Mouse (Mus musculus): Measurements from ENCODE around the gene Pdcd6. TPM values are rescaled to one million over a fixed set of nuclear protein-coding genes. Genes with fewer than 3 reads are reported as not detected.

Gene Pdcd6
- total and polyA plus RNA-seq, 3 experiments: 40.2 to 51.0 (median 43.5) TPM

GRCm38 (mm10) chr13:74301607-74301984, 15.8 kb downstream of the Pdcd6 start:
- Histone ChIP-seq H3K9ac (ENCODE audit: low read depth, low read length) (no peak overlapping the region), H3K4me1 (ENCODE audit: control insufficient read depth, insufficient read depth, low read length) (no peaks in the 10 kb centered on the region), H3K27me3 (ENCODE audit: control insufficient read depth, insufficient read depth, low read length) (no peaks in the 10 kb centered on the region), H3K79me2 (replicated peaks; ENCODE audit: control insufficient read depth, insufficient read depth, low read length) (no peaks in the 10 kb centered on the region), H3K4me3 (no peak overlapping the region), H3K36me3 (ENCODE audit: control insufficient read depth, insufficient read depth, low read length) (no peaks in the 10 kb centered on the region), H3K27ac (no peak overlapping the region)
- DNase-seq: no peak
- intact Hi-C loops (cut with DNase I): loop anchor here (1.0 to 10.0 kb wide), 6 partner anchors 94 to 587 kb away; partner anchors contain the start of gene Exoc3
- no peak for TF ChIP-seq POLR2A (IDR thresholded peaks at IDR 0.05; ENCODE audit: insufficient read depth, low read depth, low read length)
- no peak for TF ChIP-seq EP300 (IDR thresholded peaks at IDR 0.05; ENCODE audit: insufficient read depth, low read depth, low read length)
- TF ChIP-seq CTCF (IDR thresholded peaks at IDR 0.05): no peak
- 64% methylated on average over 6 of the region's 6 CpGs for WGBS

- DNase-seq: peak; percentile 58 to 78
- no peak for TF ChIP-seq POLR2A (IDR thresholded peaks at IDR 0.05; ENCODE audit: insufficient read depth, low read depth, low read length)
- TF ChIP-seq EP300 (IDR thresholded peaks at IDR 0.05; ENCODE audit: insufficient read depth, low read depth, low read length): peak; percentile 88
- TF ChIP-seq CTCF (IDR thresholded peaks at IDR 0.05): peak; percentile 95
- intact Hi-C loops (cut with DNase I): loop anchor here (1.0 to 10.0 kb wide), 6 partner anchors 94 to 586 kb away; partner anchors contain the start of gene Exoc3
- no peak overlapping the region for H3K27ac ChIP-seq
- no peak overlapping the region for H3K9ac ChIP-seq (ENCODE audit: low read depth, low read length)
- no peaks in the 10 kb centered on the region for H3K79me2 ChIP-seq (replicated peaks; ENCODE audit: control insufficient read depth, insufficient read depth, low read length)
- no peaks in the 10 kb centered on the region for H3K36me3 ChIP-seq (ENCODE audit: control insufficient read depth, insufficient read depth, low read length)
- H3K27me3 ChIP-seq (ENCODE audit: control insufficient read depth, insufficient read depth, low read length): no peaks in the 10 kb centered on the region
- no peak overlapping the region for H3K4me3 ChIP-seq
- WGBS: 27% methylated on average over 4 of the region's 4 CpGs
- no peaks in the 10 kb centered on the region for H3K4me1 ChIP-seq (ENCODE audit: control insufficient read depth, insufficient read depth, low read length)
These were observed 16.3 kb downstream of the Pdcd6 start for GRCm38 (mm10) chr13:74300925-74301606.

GRCm38 (mm10) chr13:74296376-74296775, 21.0 kb downstream of the Pdcd6 start:
- Histone ChIP-seq H3K4me1 (ENCODE audit: control insufficient read depth, insufficient read depth, low read length) (no peaks in the 10 kb centered on the region), H3K79me2 (replicated peaks; ENCODE audit: control insufficient read depth, insufficient read depth, low read length) (no peaks in the 10 kb centered on the region), H3K27ac (no peak overlapping the region), H3K9ac (ENCODE audit: low read depth, low read length) (no peak overlapping the region), H3K36me3 (ENCODE audit: control insufficient read depth, insufficient read depth, low read length) (no peaks in the 10 kb centered on the region), H3K4me3 (no peak overlapping the region), H3K27me3 (ENCODE audit: control insufficient read depth, insufficient read depth, low read length) (no peaks in the 10 kb centered on the region)
- 61% methylated on average over 7 of the region's 7 CpGs for WGBS
- TF ChIP-seq CTCF (IDR thresholded peaks at IDR 0.05): no peak
- TF ChIP-seq EP300 (IDR thresholded peaks at IDR 0.05; ENCODE audit: insufficient read depth, low read depth, low read length): no peak
- no peak for TF ChIP-seq POLR2A (IDR thresholded peaks at IDR 0.05; ENCODE audit: insufficient read depth, low read depth, low read length)
- intact Hi-C loops (cut with DNase I): loop anchor here (5.0 kb wide), 1 partner anchor 49 kb away; no protein-coding TSS in a partner anchor
- DNase-seq: no peak

DNA sequence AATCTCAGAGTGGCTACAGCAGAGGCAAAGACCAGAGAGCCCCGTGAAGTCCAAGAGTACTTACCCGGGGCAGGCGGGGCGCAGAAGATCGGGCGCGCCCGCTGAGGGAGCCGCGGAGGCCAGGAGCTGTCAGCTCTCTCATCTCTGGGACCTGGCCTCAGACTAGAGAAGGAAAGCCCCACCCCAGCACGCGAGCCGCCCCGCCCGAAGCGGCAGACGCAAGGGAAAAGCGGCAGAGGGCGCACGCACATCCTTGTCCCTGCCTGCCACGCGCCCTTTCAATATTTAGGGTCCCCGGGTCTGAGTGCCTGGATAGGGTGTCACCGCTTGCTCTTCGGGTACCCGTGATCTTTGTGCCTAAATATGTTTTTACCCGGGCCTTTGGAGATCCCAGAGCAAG, 25.2 kb downstream of the Pdcd6 start, which contains the start of gene Ahrr:
TSS of gene Ahrr (minus strand) at position 165 of the 400 bp plus-strand sequence.
- no peak within 1 kb of the TSS for H3K4me3 ChIP-seq
- TF ChIP-seq POLR2A (IDR thresholded peaks at IDR 0.05; ENCODE audit: insufficient read depth, low read depth, low read length) (no peak), CTCF (IDR thresholded peaks at IDR 0.05) (peak; percentile 71)
- peak; percentile 55 to 67 for DNase-seq
- no peaks in the 10 kb centered on the region for H3K79me2 ChIP-seq (replicated peaks; ENCODE audit: control insufficient read depth, insufficient read depth, low read length)
- H3K4me1 ChIP-seq (ENCODE audit: control insufficient read depth, insufficient read depth, low read length): no peaks in the 10 kb centered on the region
- H3K27ac ChIP-seq: no peak within 1 kb of the TSS
- intact Hi-C loops (cut with DNase I): no loop called here
- H3K36me3 ChIP-seq (ENCODE audit: control insufficient read depth, insufficient read depth, low read length): no peaks in the 10 kb centered on the region
- H3K27me3 ChIP-seq (ENCODE audit: control insufficient read depth, insufficient read depth, low read length): no peaks in the 10 kb centered on the region
- WGBS: 2% methylated on average over 27 of the region's 27 CpGs
- H3K9ac ChIP-seq (ENCODE audit: low read depth, low read length): no peak within 1 kb of the TSS

DNA sequence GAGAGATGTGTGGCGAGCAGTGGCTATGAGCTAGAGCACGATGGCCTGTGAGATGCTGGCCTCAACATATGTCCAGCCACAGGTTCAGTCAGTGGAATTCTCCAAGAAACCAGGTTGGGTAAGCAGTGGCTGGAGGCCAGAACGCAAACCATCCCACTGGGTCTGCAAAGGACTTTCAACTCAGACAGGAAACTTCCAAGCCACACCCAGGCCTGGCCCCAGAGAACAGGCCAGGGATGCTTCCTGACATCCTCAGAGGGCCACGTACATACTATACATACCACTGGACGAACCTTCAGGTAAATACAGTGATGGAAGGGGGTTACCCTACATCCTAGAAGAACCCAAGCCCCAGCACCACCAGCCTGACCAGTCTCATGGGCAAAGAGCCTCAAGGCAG, 27.7 kb downstream of the Pdcd6 start:
- H3K36me3 ChIP-seq (ENCODE audit: control insufficient read depth, insufficient read depth, low read length): no peaks in the 10 kb centered on the region
- H3K4me3 ChIP-seq: no peak overlapping the region
- WGBS: 66% methylated on average over 5 of the region's 5 CpGs
- DNase-seq: no peak
- H3K27ac ChIP-seq: no peak overlapping the region
- no peak overlapping the region for H3K9ac ChIP-seq (ENCODE audit: low read depth, low read length)
- no peak for TF ChIP-seq EP300 (IDR thresholded peaks at IDR 0.05; ENCODE audit: insufficient read depth, low read depth, low read length)
- TF ChIP-seq POLR2A (IDR thresholded peaks at IDR 0.05; ENCODE audit: insufficient read depth, low read depth, low read length): no peak
- TF ChIP-seq CTCF (IDR thresholded peaks at IDR 0.05): no peak
- no peaks in the 10 kb centered on the region for H3K4me1 ChIP-seq (ENCODE audit: control insufficient read depth, insufficient read depth, low read length)
- no peaks in the 10 kb centered on the region for H3K27me3 ChIP-seq (ENCODE audit: control insufficient read depth, insufficient read depth, low read length)
- intact Hi-C loops (cut with DNase I): no loop called here
- no peaks in the 10 kb centered on the region for H3K79me2 ChIP-seq (replicated peaks; ENCODE audit: control insufficient read depth, insufficient read depth, low read length)

GRCm38 (mm10) chr13:74282299-74282698, 35.1 kb downstream of the Pdcd6 start:
- H3K4me1 ChIP-seq (ENCODE audit: control insufficient read depth, insufficient read depth, low read length): no peaks in the 10 kb centered on the region
- intact Hi-C loops (cut with DNase I): no loop called here
- H3K9ac ChIP-seq (ENCODE audit: low read depth, low read length): no peak overlapping the region
- H3K36me3 ChIP-seq (ENCODE audit: control insufficient read depth, insufficient read depth, low read length): no peaks in the 10 kb centered on the region
- no peak for DNase-seq
- no peaks in the 10 kb centered on the region for H3K27me3 ChIP-seq (ENCODE audit: control insufficient read depth, insufficient read depth, low read length)
- no peak overlapping the region for H3K27ac ChIP-seq
- no peak overlapping the region for H3K4me3 ChIP-seq
- WGBS: 81% methylated on average over 2 of the region's 2 CpGs
- no peak for TF ChIP-seq CTCF (IDR thresholded peaks at IDR 0.05)
- no peak for TF ChIP-seq POLR2A (IDR thresholded peaks at IDR 0.05; ENCODE audit: insufficient read depth, low read depth, low read length)
- TF ChIP-seq EP300 (IDR thresholded peaks at IDR 0.05; ENCODE audit: insufficient read depth, low read depth, low read length): no peak
- H3K79me2 ChIP-seq (replicated peaks; ENCODE audit: control insufficient read depth, insufficient read depth, low read length): no peaks in the 10 kb centered on the region

All from heart, adult 2 months (tissue).